22 mouse cellular contexts compared by ENCODE assay signal in the genomic region with DNA sequence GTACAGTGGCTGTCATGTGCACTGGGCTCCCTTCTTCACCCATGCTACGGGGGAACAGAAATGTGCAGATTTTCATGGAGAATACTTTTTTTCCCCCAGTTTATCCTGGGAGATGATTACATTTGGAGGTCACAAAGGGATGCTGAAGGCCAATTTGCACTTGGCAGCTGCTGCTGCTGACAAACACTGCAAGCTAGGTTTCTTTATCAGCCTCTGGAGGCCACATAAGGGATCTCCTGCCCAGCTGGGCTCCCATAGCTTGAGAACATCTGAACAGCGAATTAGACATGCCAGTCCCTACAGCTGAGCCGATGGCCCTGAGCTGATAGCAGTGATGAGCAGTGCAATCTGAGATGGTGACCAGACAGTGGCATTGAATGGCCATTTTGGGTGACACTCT. TPM values are rescaled to one million over a fixed set of nuclear protein-coding genes. Genes with fewer than 3 reads are reported as not detected.
"Had no signal": no experiment of that assay in that cellular context is flagged by ENCODE, and none has a peak within 500 bp of the region (broad histone marks: within the 10 kb centered on the region; RNA-seq: fewer than 3 reads in every experiment).

No protein-coding gene starts in this region.

- H3K36me3 ChIP-seq: kidney, embryonic 15.5 days; lung, embryonic 15.5 days; midbrain, embryonic 10.5 days; midbrain, embryonic 13.5 days; neural tube, embryonic 13.5 days had no signal

- H3K27ac ChIP-seq: kidney, embryonic 15.5 days; left cerebral cortex, adult 2 months; liver, embryonic 14.5 days; lung, embryonic 15.5 days; midbrain, embryonic 10.5 days; midbrain, embryonic 13.5 days; neural tube, embryonic 13.5 days had no signal

- H3K4me3 ChIP-seq: kidney, embryonic 15.5 days; left cerebral cortex, adult 2 months; lung, embryonic 15.5 days; megakaryocyte, embryonic 14.5 days; midbrain, embryonic 10.5 days; midbrain, embryonic 13.5 days; myocyte; neural tube, embryonic 13.5 days had no signal

- H3K4me2 ChIP-seq: kidney, embryonic 15.5 days; liver, embryonic 11.5 days; lung, embryonic 15.5 days; midbrain, embryonic 13.5 days; neural tube, embryonic 13.5 days had no signal

- H3K27me3 ChIP-seq: kidney, embryonic 15.5 days; lung, embryonic 15.5 days; midbrain, embryonic 13.5 days; neural tube, embryonic 13.5 days had no signal

- H3K9me3 ChIP-seq: kidney, embryonic 15.5 days; lung, embryonic 15.5 days; megakaryocyte, embryonic 14.5 days; midbrain, embryonic 10.5 days; midbrain, embryonic 13.5 days; neural tube, embryonic 13.5 days had no signal

- DNase-seq: kidney, postnatal 10 days; kidney, postnatal 36 days; layer of hippocampus, postnatal 36 days; lung, adult 18-20 months; lung, postnatal 10 days; lung, postnatal 36 days; thymus, adult 18-20 months; thymus, postnatal 36 days had no signal

- H3K9ac ChIP-seq: kidney, embryonic 15.5 days; liver, embryonic 14.5 days; lung, embryonic 15.5 days; midbrain, embryonic 13.5 days; neural tube, embryonic 13.5 days had no signal

- ATAC-seq: midbrain, embryonic 13.5 days; midbrain, embryonic 16.5 days had no signal

RNA-seq across cellular contexts. Expression of a gene that starts 54.9 kb away (rescaled TPM):
- total RNA-seq: layer of hippocampus, postnatal 36 days; left cerebral cortex, postnatal 10 days had no signal
- polyA plus RNA-seq: limb, embryonic 11.5 days; limb, embryonic 14.5 days; lung, embryonic 15.5 days had no signal
